Mouse (Mus musculus) forelimb bud, embryonic 11.5 days (tissue): ENCODE results near the gene Bdh2.

Source experiments
- DNase-seq: peaks from one replicate; pipeline ENCODE4 v3.0.0-alpha.2; 2012; ENCODE audit warnings: low read depth, low spot score

The Bdh2 gene

GRCm38 (mm10) chr3:135298560-135298959 is 17.5 kb downstream of the Bdh2 start:
- no peak for DNase-seq

GRCm38 (mm10) chr3:135300081-135300480 is 19.1 kb downstream of the Bdh2 start:
- DNase-seq, result no peak

- DNase-seq, result no peak
Observed at GRCm38 (mm10) chr3:135304060-135304459, 23.0 kb downstream of the Bdh2 start.

- no peak for DNase-seq
Observed at GRCm38 (mm10) chr3:135304566-135304965, 23.5 kb downstream of the Bdh2 start.

GRCm38 (mm10) chr3:135307411-135308259 is 26.6 kb downstream of the Bdh2 start, which contains the start of gene Slc9b2:
Gene Slc9b2, plus strand, starts transcription at chr3:135307700.
- DNase-seq, result peak; percentile 28

- DNase-seq, result no peak
Observed at GRCm38 (mm10) chr3:135312916-135313491, 32.0 kb downstream of the Bdh2 start.

GRCm38 (mm10) chr3:135313727-135314126 is 32.7 kb downstream of the Bdh2 start:
- no peak for DNase-seq

- peak; percentile 30 for DNase-seq
Observed at GRCm38 (mm10) chr3:135314811-135315210, 33.8 kb downstream of the Bdh2 start.

- no peak for DNase-seq
Observed at GRCm38 (mm10) chr3:135315720-135316425, 34.9 kb downstream of the Bdh2 start.

- DNase-seq, result no peak
Observed at GRCm38 (mm10) chr3:135318331-135318730, 37.3 kb downstream of the Bdh2 start.

- DNase-seq, result no peak
Observed at GRCm38 (mm10) chr3:135324354-135324753, 43.3 kb downstream of the Bdh2 start.

GRCm38 (mm10) chr3:135327176-135327575 is 46.2 kb downstream of the Bdh2 start:
- no peak for DNase-seq

- no peak for DNase-seq
Observed at GRCm38 (mm10) chr3:135327601-135328000, 46.6 kb downstream of the Bdh2 start.

GRCm38 (mm10) chr3:135328560-135328959 is 47.5 kb downstream of the Bdh2 start:
- DNase-seq, result peak; percentile 31

- no peak for DNase-seq
Observed at GRCm38 (mm10) chr3:135332691-135333090, 51.7 kb downstream of the Bdh2 start.

GRCm38 (mm10) chr3:135333763-135334162 is 52.7 kb downstream of the Bdh2 start:
- no peak for DNase-seq

- no peak for DNase-seq
Observed at GRCm38 (mm10) chr3:135347739-135348264, 66.8 kb downstream of the Bdh2 start, which contains the start of gene Slc9b1. Gene Slc9b1, plus strand, starts transcription at chr3:135348029.

- no peak for DNase-seq
Observed at GRCm38 (mm10) chr3:135349022-135349421, 68.0 kb downstream of the Bdh2 start.

GRCm38 (mm10) chr3:135351857-135352256 is 70.8 kb downstream of the Bdh2 start:
- no peak for DNase-seq
